Mouse (Mus musculus) bone marrow macrophage, adult 2 months (primary cell): Measurements from ENCODE around the gene Daw1. TPM values are rescaled to one million over a fixed set of nuclear protein-coding genes. Genes with fewer than 3 reads are reported as not detected.

Source experiments
- H3K27ac ChIP-seq: 2 replicates; pipeline ENCODE4 v1.5.1; 2012; ENCODE audit warnings: low read depth, low read length; ENCODE audit not compliant: insufficient read depth
- H3K4me1 ChIP-seq: 2 replicates; pipeline ENCODE4 v1.6.1; 2012; ENCODE audit warnings: low read length; ENCODE audit not compliant: control insufficient read depth, insufficient read depth
- H3K4me3 ChIP-seq: 2 replicates; pipeline ENCODE4 v1.5.1; 2012; ENCODE audit warnings: mild to moderate bottlenecking, low read length, moderate library complexity; ENCODE audit not compliant: insufficient read depth
- CTCF ChIP-seq: IDR thresholded peaks from 2 replicates; pipeline ENCODE4 v1.5.1; 2012; ENCODE audit warnings: low read depth, mild to moderate bottlenecking, low read length, moderate library complexity
- POLR2A ChIP-seq: IDR thresholded peaks from 2 replicates; pipeline ENCODE4 v1.6.1; 2012; ENCODE audit warnings: mild to moderate bottlenecking, low read depth, low read length, borderline replicate concordance
- polyA plus RNA-seq: library from polyadenylated mRNA; stranded (reverse); fragments of >200 nt; gene quantifications from 2 replicates; pipeline ENCODE4 v1.2.4, GENCODE M21; 2012; ENCODE audit not compliant: missing spikeins, insufficient read depth, insufficient read length

Daw1 gene
- polyA plus RNA-seq, 1 experiment, result not detected

GRCm38 (mm10) chr1:83137847-83138246 lies 21.7 kb upstream of the Daw1 start:
- TF ChIP-seq POLR2A (no peak), CTCF (no peak)
- no peak overlapping the region for H3K4me3 ChIP-seq
- H3K4me1 ChIP-seq, result no peaks in the 10 kb centered on the region
- H3K27ac ChIP-seq, result no peak overlapping the region

- no peak overlapping the region for H3K27ac ChIP-seq
- H3K4me3 ChIP-seq, result no peak overlapping the region
- H3K4me1 ChIP-seq, result no peaks in the 10 kb centered on the region
- TF ChIP-seq POLR2A, result no peak
Observed at GRCm38 (mm10) chr1:83138721-83139120, 20.8 kb upstream of the Daw1 start.

- no peak overlapping the region for H3K4me3 ChIP-seq
- no peaks in the 10 kb centered on the region for H3K4me1 ChIP-seq
- TF ChIP-seq CTCF (no peak), POLR2A (no peak)
- H3K27ac ChIP-seq, result no peak overlapping the region
Observed at GRCm38 (mm10) chr1:83141510-83141909, 18.0 kb upstream of the Daw1 start.

DNA sequence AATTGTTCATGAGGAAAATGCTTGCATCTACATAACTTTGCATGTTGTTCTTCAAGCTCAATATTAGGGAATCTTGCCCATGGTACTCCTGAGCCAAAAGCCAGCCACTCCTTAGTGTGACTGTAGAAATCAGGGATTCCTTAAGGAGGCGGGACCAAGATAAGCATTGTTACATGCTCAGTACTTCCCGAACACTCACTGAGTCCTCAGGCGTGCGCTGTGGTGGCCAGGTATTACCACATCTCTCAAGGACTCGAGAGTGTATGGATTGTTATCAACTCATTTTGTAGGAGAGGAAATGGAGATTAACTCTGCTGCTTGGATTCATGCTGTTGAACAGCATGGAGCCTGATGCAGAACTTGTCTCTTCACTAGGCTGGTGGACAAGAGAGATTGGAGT lies 17.5 kb upstream of the Daw1 start:
- TF ChIP-seq CTCF, result no peak
- TF ChIP-seq POLR2A, result no peak
- H3K4me1 ChIP-seq, result no peaks in the 10 kb centered on the region
- no peak overlapping the region for H3K4me3 ChIP-seq
- no peak overlapping the region for H3K27ac ChIP-seq

DNA sequence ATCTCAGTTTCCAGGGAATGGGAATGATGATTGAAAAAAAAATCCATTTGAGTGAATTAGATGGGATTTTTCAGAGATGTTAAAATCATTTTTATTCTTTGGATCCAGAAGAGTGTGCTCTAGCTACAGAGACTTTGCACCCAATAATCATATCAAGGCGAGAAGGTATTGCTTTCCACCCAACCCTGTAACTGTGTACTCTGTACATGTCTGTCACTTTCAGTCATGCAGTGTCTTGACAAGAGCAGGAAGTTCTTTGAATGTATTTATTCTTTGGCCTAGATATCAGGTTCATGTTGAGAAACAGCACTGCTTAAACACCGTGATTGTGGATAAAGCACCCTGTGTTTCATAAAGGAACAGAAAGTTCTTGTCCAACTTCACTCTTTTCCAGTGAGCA lies 13.0 kb upstream of the Daw1 start:
- H3K27ac ChIP-seq, result no peak overlapping the region
- TF ChIP-seq POLR2A (no peak), CTCF (no peak)

DNA sequence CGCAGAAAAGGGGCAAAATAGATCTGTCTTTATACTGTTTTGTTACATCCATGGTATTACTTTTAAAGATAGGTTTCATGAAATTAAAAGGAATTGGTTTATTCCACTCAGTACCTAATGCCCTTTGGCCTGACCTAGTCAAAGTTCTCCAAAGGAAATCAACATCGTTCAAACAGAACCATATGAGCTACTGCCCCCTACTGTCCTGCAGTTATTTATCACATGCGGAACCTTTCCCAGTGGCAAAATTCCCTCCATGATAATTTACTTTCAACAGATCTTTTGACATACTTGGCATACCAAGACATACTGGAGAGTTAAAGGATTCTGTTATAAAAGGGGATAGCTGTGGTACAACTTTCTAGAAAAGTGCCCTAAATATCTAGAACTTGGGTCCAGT lies 9.3 kb upstream of the Daw1 start:
- TF ChIP-seq POLR2A (no peak), CTCF (no peak)
- H3K4me3 ChIP-seq, result no peak overlapping the region
- no peaks in the 10 kb centered on the region for H3K4me1 ChIP-seq
- H3K27ac ChIP-seq, result no peak overlapping the region

More for the DNA sequence above, 13.0 kb upstream of the Daw1 start:
- H3K4me1 ChIP-seq, result no peaks in the 10 kb centered on the region
- no peak overlapping the region for H3K4me3 ChIP-seq

DNA sequence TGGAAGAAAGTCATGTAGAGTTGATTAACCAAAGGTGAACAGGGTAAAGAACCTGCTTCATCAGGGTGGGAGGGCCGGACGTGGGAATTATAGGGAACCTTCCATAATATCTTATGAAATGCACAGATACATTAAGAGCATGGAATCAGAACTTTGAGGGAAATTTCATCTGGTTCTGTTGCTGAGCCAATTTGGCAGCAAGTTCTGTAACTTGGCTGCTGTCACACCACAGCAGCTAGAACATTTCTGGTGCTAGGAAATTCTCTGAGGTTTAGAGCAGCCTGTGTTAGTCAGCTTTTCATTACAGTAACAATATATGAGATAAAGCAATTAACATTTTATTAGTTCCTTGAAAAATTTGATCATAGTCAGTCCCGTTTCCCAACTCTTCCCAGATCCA lies 6.6 kb upstream of the Daw1 start:
- no peaks in the 10 kb centered on the region for H3K4me1 ChIP-seq
- no peak overlapping the region for H3K4me3 ChIP-seq
- no peak for TF ChIP-seq CTCF
- no peak for TF ChIP-seq POLR2A
- H3K27ac ChIP-seq, result no peak overlapping the region

GRCm38 (mm10) chr1:83156876-83157275 lies 2.7 kb upstream of the Daw1 start:
- H3K4me1 ChIP-seq, result no peaks in the 10 kb centered on the region
- H3K27ac ChIP-seq, result no peak overlapping the region
- no peak for TF ChIP-seq POLR2A
- TF ChIP-seq CTCF, result no peak
- H3K4me3 ChIP-seq, result no peak overlapping the region

GRCm38 (mm10) chr1:83161658-83162057 lies 2.1 kb downstream of the Daw1 start:
- no peak overlapping the region for H3K27ac ChIP-seq
- no peak for TF ChIP-seq POLR2A
- TF ChIP-seq CTCF, result no peak
- H3K4me3 ChIP-seq, result no peak overlapping the region
- H3K4me1 ChIP-seq, result no peaks in the 10 kb centered on the region

- Histone ChIP-seq H3K4me3 (no peak overlapping the region), H3K27ac (no peak overlapping the region), H3K4me1 (no peaks in the 10 kb centered on the region)
- TF ChIP-seq POLR2A (no peak), CTCF (no peak)
Observed at GRCm38 (mm10) chr1:83164027-83164426, 4.5 kb downstream of the Daw1 start.

GRCm38 (mm10) chr1:83169158-83169557 lies 9.6 kb downstream of the Daw1 start:
- Histone ChIP-seq H3K27ac (no peak overlapping the region), H3K4me3 (no peak overlapping the region), H3K4me1 (no peaks in the 10 kb centered on the region)
- TF ChIP-seq POLR2A (no peak), CTCF (no peak)

- TF ChIP-seq POLR2A (no peak), CTCF (no peak)
- Histone ChIP-seq H3K27ac (no peak overlapping the region), H3K4me3 (no peak overlapping the region), H3K4me1 (no peaks in the 10 kb centered on the region)
Observed at GRCm38 (mm10) chr1:83175985-83176384, 16.4 kb downstream of the Daw1 start.
